Mouse (Mus musculus) hindlimb bud, embryonic 11.5 days (tissue): Measurements from ENCODE around the gene Perm1.

Source experiments
- DNase-seq: peaks from one replicate; pipeline ENCODE4 v3.0.0-alpha.2; 2012; ENCODE audit warnings: low read depth, low spot score; ENCODE audit errors: extremely low spot score

Gene Perm1

GRCm38 (mm10) chr4:156236651-156237447, 21.2 kb downstream of the Perm1 start:
- DNase-seq = no peak

GRCm38 (mm10) chr4:156249567-156249966, 33.9 kb downstream of the Perm1 start:
- no peak for DNase-seq

GRCm38 (mm10) chr4:156251081-156251480, 35.4 kb downstream of the Perm1 start:
- no peak for DNase-seq

- DNase-seq = no peak
Measured at GRCm38 (mm10) chr4:156252140-156252539, 36.5 kb downstream of the Perm1 start.

GRCm38 (mm10) chr4:156252619-156253018, 37.0 kb downstream of the Perm1 start:
- no peak for DNase-seq

GRCm38 (mm10) chr4:156253043-156253442, 37.4 kb downstream of the Perm1 start:
- no peak for DNase-seq

- DNase-seq = no peak
Measured at GRCm38 (mm10) chr4:156254361-156255077, 38.9 kb downstream of the Perm1 start.

- DNase-seq = no peak
Measured at GRCm38 (mm10) chr4:156255078-156255839, 39.6 kb downstream of the Perm1 start, which contains the start of gene Samd11. Gene Samd11 (minus strand): TSS chr4:156255657.
